Mouse (Mus musculus): ENCODE results near the gene Serpinb6a. TPM values are rescaled to one million over a fixed set of nuclear protein-coding genes. Genes with fewer than 3 reads are reported as not detected.
A peak's percentile ranks its signal among the peaks of the same experiment; 100 is the strongest.

Gene Serpinb6a
- polyA plus RNA-seq, 1 experiment from 2014 or later: 38.7 TPM

DNA sequence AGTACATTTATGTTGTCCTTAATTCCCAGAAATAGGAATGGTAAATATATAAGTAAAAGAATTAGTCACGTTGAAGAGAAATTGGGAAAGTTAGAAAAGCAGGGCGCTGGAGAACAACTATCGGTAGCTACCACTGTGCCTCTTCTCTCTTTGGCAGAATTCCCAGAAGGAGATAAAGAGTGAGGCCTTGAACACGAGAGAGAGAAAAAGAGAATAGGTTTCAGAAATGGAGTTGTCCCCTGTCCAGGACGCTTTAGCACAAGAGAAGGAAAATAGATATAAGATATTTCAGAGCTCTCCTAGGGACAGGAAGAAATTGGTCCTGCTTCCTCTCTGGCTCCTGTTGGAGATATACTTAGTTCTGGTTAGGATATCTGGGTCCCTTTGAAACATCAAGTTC, 65.4 kb downstream of the Serpinb6a start:
- Histone ChIP-seq H3K4me3 (no peak overlapping the region), H3K9ac (no peak overlapping the region), H3K36me3 (no peaks in the 10 kb centered on the region), H3K27me3 (no peaks in the 10 kb centered on the region), H3K4me2 (no peak overlapping the region), H3K9me3 (no peaks in the 10 kb centered on the region), H3K27ac (no peak overlapping the region), H3K4me1 (replicated peaks) (peaks cover 10% of the 10 kb centered on the region)
- ATAC-seq (ENCODE audit: low FRiP score): no peak
- 74% methylated on average over 5 of the region's 5 CpGs for WGBS

DNA sequence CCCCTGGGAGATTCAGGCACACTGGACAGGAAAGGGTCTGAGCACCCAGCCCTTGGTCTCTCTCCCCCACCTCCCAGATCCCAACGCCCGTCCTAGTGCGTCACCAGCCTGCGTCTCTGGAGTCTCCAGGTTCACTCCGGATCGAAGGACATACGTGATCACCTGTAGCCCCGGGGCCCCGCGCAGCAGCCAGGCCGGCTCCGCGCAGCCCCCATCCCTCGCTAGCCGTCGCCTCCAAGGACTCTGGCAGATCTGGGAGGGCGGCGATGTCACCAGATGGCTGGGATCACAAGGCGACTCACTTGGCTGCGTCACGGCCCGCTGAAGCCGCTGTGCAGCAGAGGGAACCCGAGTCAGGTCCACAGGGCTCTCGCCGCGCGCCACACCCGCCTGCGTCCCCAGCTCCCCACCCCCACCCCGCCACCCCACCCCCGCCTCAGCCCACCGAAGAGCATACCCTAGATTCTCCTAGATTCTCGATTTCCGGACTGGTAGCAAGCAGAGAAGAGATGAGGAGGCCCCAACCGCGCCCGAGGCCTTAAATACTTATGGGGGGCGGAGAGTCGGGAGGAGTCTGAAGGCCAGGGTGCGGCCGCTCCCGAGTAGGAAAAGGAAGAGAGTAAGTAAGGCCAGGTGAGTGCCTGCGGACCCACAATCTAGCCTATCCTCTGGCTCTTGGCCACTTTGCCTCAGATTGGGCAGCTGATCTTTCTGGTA, 67.0 kb downstream of the Serpinb6a start:
- H3K9ac ChIP-seq: peak overlapping the region; percentile 79
- H3K27ac ChIP-seq: no peak overlapping the region
- peaks cover 10% of the 10 kb centered on the region for H3K4me1 ChIP-seq (replicated peaks)
- no peaks in the 10 kb centered on the region for H3K36me3 ChIP-seq
- H3K9me3 ChIP-seq: no peaks in the 10 kb centered on the region
- H3K4me3 ChIP-seq: peak overlapping the region; percentile 60
- peak overlapping the region; percentile 89 for H3K4me2 ChIP-seq
- no peaks in the 10 kb centered on the region for H3K27me3 ChIP-seq
- under 1% methylated on average over 36 of the region's 44 CpGs for WGBS
- peak; percentile 89 for ATAC-seq (ENCODE audit: low FRiP score)

DNA sequence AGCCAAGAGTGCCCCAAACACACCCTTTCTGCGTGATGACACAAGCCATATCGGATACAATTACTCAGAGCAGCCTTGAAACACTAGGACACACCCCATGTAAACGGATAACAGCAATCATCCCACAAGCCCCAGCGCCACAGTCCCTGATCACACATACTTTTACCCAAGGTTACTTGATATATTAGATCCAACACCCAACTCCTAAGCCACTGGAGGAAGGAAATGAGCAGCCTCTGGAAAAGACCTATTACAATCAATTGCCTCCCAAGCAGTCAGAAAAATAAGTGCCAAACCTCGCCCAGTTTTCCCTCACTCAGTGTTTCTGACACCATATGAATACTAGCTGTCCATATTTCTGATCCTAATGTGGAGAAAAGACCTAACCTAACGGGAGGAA, 67.9 kb downstream of the Serpinb6a start:
- Histone ChIP-seq H3K4me2 (peak overlapping the region; percentile 89), H3K27me3 (no peaks in the 10 kb centered on the region), H3K27ac (no peak overlapping the region), H3K9ac (no peak overlapping the region), H3K4me1 (replicated peaks) (peaks cover 10% of the 10 kb centered on the region), H3K9me3 (no peaks in the 10 kb centered on the region), H3K4me3 (0 out of 2 replicates have a peak overlapping the region, but pooled peaks have one; percentile 60), H3K36me3 (peaks cover 6% of the 10 kb centered on the region)
- 85% methylated on average over 6 of the region's 6 CpGs for WGBS
- ATAC-seq (ENCODE audit: low FRiP score): no peak

DNA sequence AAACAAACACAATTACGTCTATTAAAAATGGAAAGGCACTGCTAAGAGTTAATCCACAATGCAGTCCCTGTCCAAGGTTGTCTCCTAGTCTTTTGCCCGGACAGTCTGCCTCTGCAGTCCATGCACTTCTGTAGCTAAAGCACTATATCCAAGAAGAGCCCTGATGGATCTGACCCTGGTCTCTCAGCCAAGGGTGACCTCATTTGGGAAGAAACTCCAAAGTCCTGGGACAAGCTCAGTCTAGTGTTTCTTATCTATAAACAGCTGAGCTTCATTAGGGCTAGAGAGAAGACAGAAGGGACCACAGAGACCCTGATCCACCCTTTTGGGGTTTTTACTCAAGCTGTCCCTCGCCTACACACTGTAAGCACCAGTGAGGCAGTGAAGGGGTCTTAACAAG, 71.7 kb downstream of the Serpinb6a start:
- Histone ChIP-seq H3K4me1 (replicated peaks) (peaks cover 5% of the 10 kb centered on the region), H3K9ac (no peak overlapping the region), H3K4me2 (no peak overlapping the region), H3K9me3 (no peaks in the 10 kb centered on the region), H3K27me3 (no peaks in the 10 kb centered on the region), H3K4me3 (no peak overlapping the region), H3K36me3 (peaks cover 6% of the 10 kb centered on the region), H3K27ac (no peak overlapping the region)
- WGBS: 87% methylated on average over 3 of the region's 3 CpGs
- no peak for ATAC-seq (ENCODE audit: low FRiP score)

- Histone ChIP-seq H3K27ac (no peak overlapping the region), H3K4me1 (replicated peaks) (peaks cover 1% of the 10 kb centered on the region; the same call in 1 of the 2 replicates), H3K9ac (no peak overlapping the region), H3K27me3 (no peaks in the 10 kb centered on the region), H3K36me3 (peaks cover 6% of the 10 kb centered on the region), H3K9me3 (no peaks in the 10 kb centered on the region), H3K4me3 (no peak overlapping the region), H3K4me2 (no peak overlapping the region)
- WGBS: 90% methylated on average over 2 of the region's 2 CpGs
- no peak for ATAC-seq (ENCODE audit: low FRiP score)
Observed at GRCm38 (mm10) chr13:33930281-33930680, 72.3 kb downstream of the Serpinb6a start.

DNA sequence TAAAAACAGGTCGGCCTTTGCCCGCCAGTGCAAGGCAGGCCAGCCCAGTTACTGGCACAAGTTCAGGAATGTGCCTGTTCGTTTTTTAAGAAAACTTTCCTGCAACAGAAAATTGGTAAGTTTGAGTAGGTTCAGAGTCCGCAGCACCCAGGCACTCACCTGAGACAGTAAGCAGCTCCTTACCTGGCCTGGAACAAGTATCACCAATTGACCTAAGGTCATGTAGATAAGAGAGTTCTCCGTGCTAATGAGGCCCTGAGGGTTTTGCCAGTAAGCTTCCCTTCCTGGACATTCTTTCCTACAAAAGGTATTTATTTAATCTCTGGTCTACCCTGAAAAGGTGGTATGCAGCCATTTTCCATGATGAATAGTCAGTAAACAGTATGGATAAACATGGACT, 80.9 kb downstream of the Serpinb6a start:
- no peak overlapping the region for H3K4me3 ChIP-seq
- H3K4me1 ChIP-seq (replicated peaks): no peaks in the 10 kb centered on the region
- no peak overlapping the region for H3K27ac ChIP-seq
- H3K4me2 ChIP-seq: no peak overlapping the region
- no peak overlapping the region for H3K9ac ChIP-seq
- no peaks in the 10 kb centered on the region for H3K9me3 ChIP-seq
- H3K36me3 ChIP-seq: peaks cover 48% of the 10 kb centered on the region
- ATAC-seq (ENCODE audit: low FRiP score): no peak
- H3K27me3 ChIP-seq: no peaks in the 10 kb centered on the region
- 92% methylated on average over 5 of the region's 5 CpGs for WGBS

DNA sequence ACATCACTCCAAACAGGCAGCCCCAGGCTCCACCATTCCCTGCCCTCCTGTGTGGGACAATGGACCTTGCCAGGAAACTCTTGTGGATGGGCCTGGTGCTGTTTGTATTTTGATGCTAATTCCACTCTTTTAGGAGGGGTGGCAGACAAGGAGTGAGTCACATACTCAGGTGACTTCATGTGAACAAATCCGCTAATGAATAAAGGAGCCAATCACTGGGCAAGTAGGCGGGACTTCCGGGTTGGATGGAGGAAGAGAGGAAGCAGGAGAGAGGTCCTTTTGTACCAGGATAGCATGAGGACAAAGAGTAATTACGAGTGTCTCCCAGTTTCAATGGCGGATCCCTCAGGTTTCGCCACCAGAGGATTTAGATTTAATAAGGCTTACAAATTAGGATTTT, 81.6 kb downstream of the Serpinb6a start:
- no peak overlapping the region for H3K9ac ChIP-seq
- no peaks in the 10 kb centered on the region for H3K9me3 ChIP-seq
- 92% methylated on average over 6 of the region's 6 CpGs for WGBS
- H3K4me1 ChIP-seq (replicated peaks): no peaks in the 10 kb centered on the region
- peaks cover 50% of the 10 kb centered on the region for H3K36me3 ChIP-seq
- no peak overlapping the region for H3K27ac ChIP-seq
- ATAC-seq (ENCODE audit: low FRiP score): no peak
- H3K4me2 ChIP-seq: no peak overlapping the region
- H3K4me3 ChIP-seq: no peak overlapping the region
- no peaks in the 10 kb centered on the region for H3K27me3 ChIP-seq

GRCm38 (mm10) chr13:33906821-33907220, 95.8 kb downstream of the Serpinb6a start:
- WGBS: 84% methylated on average over 3 of the region's 3 CpGs
- no peaks in the 10 kb centered on the region for H3K36me3 ChIP-seq

DNA sequence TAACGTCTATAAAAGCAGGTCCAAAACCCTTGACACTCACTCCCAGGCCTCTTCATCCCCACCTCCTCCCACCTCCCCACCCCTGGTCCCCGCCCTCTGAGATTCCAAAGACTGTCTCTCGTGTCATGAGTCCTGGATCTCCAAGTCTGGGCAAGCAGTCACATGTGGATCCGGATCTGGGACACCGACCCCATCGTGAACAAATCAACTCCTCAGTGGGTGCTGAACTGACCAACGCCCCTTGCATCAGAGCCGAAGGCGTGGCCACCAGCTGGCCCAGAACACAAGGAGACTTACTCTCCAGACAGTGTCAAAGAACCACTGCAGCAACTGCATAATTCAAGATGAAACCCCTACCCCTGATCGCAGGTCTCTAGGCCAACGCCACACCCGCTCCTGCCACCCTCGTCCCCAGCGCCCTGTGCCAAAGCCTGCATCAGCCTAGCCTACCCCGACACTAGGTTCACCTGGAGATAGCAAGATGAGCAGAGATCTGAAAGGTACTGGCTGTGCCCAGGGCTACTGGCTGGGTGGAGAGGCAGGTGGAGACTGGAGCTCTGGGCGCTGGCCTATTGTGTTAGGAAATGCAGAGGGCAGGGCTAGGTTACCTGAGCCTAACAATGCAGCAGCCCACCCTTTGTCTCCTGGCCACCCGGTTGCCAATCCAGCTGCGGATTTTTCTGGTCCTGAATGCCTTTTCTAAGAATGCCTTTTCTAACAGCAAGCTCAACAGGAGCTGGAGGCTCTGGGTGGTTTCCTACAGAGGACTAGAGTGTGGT, 97.2 kb downstream of the Serpinb6a start, which contains the start of gene Serpinb6c:
Serpinb6c (minus strand) TSS at position 533 of the 779 bp plus-strand sequence.
- Histone ChIP-seq H3K4me1 (replicated peaks) (no peaks in the 10 kb centered on the region), H3K4me3 (no peak within 1 kb of the TSS), H3K4me2 (no peak within 1 kb of the TSS), H3K9me3 (no peaks in the 10 kb centered on the region), H3K27ac (no peak within 1 kb of the TSS), H3K36me3 (no peaks in the 10 kb centered on the region), H3K27me3 (no peaks in the 10 kb centered on the region), H3K9ac (no peak within 1 kb of the TSS)
- ATAC-seq (ENCODE audit: low FRiP score): 0 out of 2 replicates have a peak, but pooled peaks have one; percentile 24
- WGBS: 78% methylated on average over 18 of the region's 18 CpGs

More at GRCm38 (mm10) chr13:33906821-33907220, 95.8 kb downstream of the Serpinb6a start:
- Histone ChIP-seq H3K27ac (no peak overlapping the region), H3K4me1 (replicated peaks) (no peaks in the 10 kb centered on the region), H3K9ac (no peak overlapping the region), H3K9me3 (no peaks in the 10 kb centered on the region), H3K4me2 (no peak overlapping the region), H3K4me3 (no peak overlapping the region), H3K27me3 (no peaks in the 10 kb centered on the region)
- ATAC-seq (ENCODE audit: low FRiP score): no peak

DNA sequence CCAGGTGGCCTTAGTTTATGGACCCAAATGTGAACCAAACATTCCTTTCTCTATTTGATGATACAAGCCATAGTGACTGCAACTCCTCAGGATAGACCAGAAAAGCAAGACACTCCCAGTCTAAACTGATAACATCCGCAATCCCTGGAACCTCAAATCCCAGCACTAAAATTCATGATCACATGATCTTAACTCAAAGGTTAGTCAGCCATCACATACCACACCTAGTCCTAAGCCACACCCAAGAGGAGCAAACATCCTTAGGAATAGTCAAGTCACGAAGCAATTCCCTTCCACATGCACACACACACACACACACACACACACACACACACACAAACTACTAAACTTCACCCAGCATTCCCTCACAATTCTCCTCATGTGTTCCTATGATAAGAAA, 99.3 kb downstream of the Serpinb6a start:
- H3K4me3 ChIP-seq: no peak overlapping the region
- WGBS: 96% methylated on average over 2 of the region's 2 CpGs
- no peak overlapping the region for H3K9ac ChIP-seq
- no peaks in the 10 kb centered on the region for H3K9me3 ChIP-seq
- H3K4me2 ChIP-seq: no peak overlapping the region
- no peaks in the 10 kb centered on the region for H3K27me3 ChIP-seq
- H3K27ac ChIP-seq: no peak overlapping the region
- no peaks in the 10 kb centered on the region for H3K4me1 ChIP-seq (replicated peaks)
- no peak for ATAC-seq (ENCODE audit: low FRiP score)
- H3K36me3 ChIP-seq: no peaks in the 10 kb centered on the region

- Histone ChIP-seq H3K9ac (no peak overlapping the region), H3K4me1 (replicated peaks) (no peaks in the 10 kb centered on the region), H3K9me3 (no peaks in the 10 kb centered on the region), H3K27ac (no peak overlapping the region), H3K36me3 (no peaks in the 10 kb centered on the region), H3K4me3 (no peak overlapping the region), H3K27me3 (no peaks in the 10 kb centered on the region), H3K4me2 (no peak overlapping the region)
- ATAC-seq (ENCODE audit: low FRiP score): no peak
- WGBS: 45% methylated on average over 2 of the region's 2 CpGs
Observed at GRCm38 (mm10) chr13:33894207-33894606, 108.4 kb downstream of the Serpinb6a start.
